Mouse (Mus musculus): Measurements from ENCODE around the gene Myo5a. TPM values are rescaled to one million over a fixed set of nuclear protein-coding genes. Genes with fewer than 3 reads are reported as not detected.
A peak's percentile ranks its signal among the peaks of the same experiment; 100 is the strongest.

The Myo5a gene
- polyA plus RNA-seq, 1 experiment from 2014 or later, result 1.4 TPM

GRCm38 (mm10) chr9:75040566-75040965 lies 30.2 kb upstream of the Myo5a start:
- Histone ChIP-seq H3K9me3 (replicated peaks) (no peaks in the 10 kb centered on the region), H3K4me1 (replicated peaks) (peaks cover 39% of the 10 kb centered on the region), H3K4me2 (no peak overlapping the region), H3K27ac (peak overlapping the region; percentile 23), H3K9ac (peak overlapping the region; percentile 30; the same call in 1 of the 2 replicates), H3K36me3 (peaks cover 17% of the 10 kb centered on the region), H3K27me3 (no peaks in the 10 kb centered on the region), H3K4me3 (replicated peaks) (no peak overlapping the region)
- ATAC-seq (ENCODE audit: low read depth), result no peak
- 65% methylated on average over 2 of the region's 2 CpGs for WGBS (ENCODE audit: insufficient replicate concordance)
- DNase-seq, result no peak

DNA sequence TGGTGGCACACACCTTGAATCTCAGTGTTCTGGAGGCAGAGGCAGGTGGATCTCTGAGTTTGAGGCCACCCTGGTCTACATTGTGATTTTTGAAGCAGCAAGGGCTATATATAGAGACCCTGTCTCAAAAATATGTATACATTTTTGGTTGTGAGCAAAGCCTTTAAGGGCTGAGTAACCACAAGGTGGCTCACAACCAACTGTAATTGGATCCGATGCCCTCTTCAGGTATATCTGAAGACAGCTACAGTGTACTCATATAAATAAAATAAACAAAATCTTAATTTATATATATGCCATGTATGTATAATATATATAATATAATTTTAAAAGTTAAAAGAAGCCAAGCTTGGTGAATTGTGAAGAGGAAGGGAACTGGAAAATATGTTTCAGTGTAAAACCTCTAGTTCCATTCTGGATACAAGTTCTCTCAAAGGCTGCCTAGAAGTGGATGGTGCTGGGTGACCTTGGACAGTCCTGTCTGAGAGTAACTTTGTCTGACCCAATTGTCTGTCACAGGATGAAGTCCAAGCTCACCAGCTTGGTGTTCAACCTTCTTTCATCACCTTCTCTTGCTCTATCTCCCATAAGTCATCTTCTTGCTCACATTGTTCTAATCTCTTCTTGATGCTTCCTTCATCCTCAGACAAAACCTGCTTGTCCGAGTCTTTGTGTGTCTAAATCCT lies 28.8 kb upstream of the Myo5a start:
- Histone ChIP-seq H3K4me1 (replicated peaks) (peaks cover 46% of the 10 kb centered on the region), H3K4me2 (no peak overlapping the region), H3K36me3 (peaks cover 28% of the 10 kb centered on the region), H3K27ac (no peak overlapping the region), H3K9ac (no peak overlapping the region), H3K27me3 (no peaks in the 10 kb centered on the region), H3K9me3 (replicated peaks) (no peaks in the 10 kb centered on the region), H3K4me3 (replicated peaks) (no peak overlapping the region)
- WGBS (ENCODE audit: insufficient replicate concordance), result 67% methylated on average over 2 of the region's 2 CpGs
- ATAC-seq (ENCODE audit: low read depth) (no peak), DNase-seq (no peak)

GRCm38 (mm10) chr9:75043191-75043590 lies 27.6 kb upstream of the Myo5a start:
- H3K4me2 ChIP-seq, result no peak overlapping the region
- H3K9me3 ChIP-seq (replicated peaks), result no peaks in the 10 kb centered on the region
- ATAC-seq (ENCODE audit: low read depth) (no peak), DNase-seq (no peak)
- no peaks in the 10 kb centered on the region for H3K27me3 ChIP-seq
- peaks cover 28% of the 10 kb centered on the region for H3K36me3 ChIP-seq
- H3K27ac ChIP-seq, result no peak overlapping the region
- WGBS (ENCODE audit: insufficient replicate concordance), result 84% methylated on average over 2 of the region's 2 CpGs
- H3K4me1 ChIP-seq (replicated peaks), result peaks cover 42% of the 10 kb centered on the region
- H3K9ac ChIP-seq, result no peak overlapping the region
- H3K4me3 ChIP-seq (replicated peaks), result no peak overlapping the region

DNA sequence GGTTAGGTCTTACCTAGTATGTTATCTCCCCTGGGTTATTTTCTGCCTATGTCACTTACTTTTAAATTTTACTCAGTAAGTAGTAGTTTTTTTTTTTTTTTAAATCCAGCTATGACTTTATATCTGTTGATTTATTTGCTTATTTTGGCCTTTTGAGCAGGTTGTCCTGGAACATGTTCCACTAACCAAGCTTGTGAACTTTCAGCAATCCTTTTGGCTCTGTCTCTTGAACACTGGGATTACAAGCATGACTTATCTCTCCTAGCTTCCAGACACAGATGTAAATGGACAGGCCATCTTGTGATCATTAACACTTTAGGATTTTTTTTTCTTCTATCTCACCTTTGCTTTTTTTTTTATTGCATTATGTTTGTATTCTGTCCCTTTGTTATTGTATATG lies 23.7 kb upstream of the Myo5a start:
- Histone ChIP-seq H3K27ac (no peak overlapping the region), H3K4me1 (replicated peaks) (peaks cover 20% of the 10 kb centered on the region), H3K4me3 (replicated peaks) (no peak overlapping the region), H3K9me3 (replicated peaks) (no peaks in the 10 kb centered on the region), H3K27me3 (no peaks in the 10 kb centered on the region), H3K4me2 (no peak overlapping the region), H3K9ac (no peak overlapping the region), H3K36me3 (peaks cover 25% of the 10 kb centered on the region)
- ATAC-seq (ENCODE audit: low read depth) (no peak), DNase-seq (no peak)

- 60% methylated on average over 3 of the region's 3 CpGs for WGBS (ENCODE audit: insufficient replicate concordance)
- H3K4me3 ChIP-seq (replicated peaks), result no peak overlapping the region
- ATAC-seq (ENCODE audit: low read depth), result no peak
- no peaks in the 10 kb centered on the region for H3K9me3 ChIP-seq (replicated peaks)
- peaks cover 20% of the 10 kb centered on the region for H3K4me1 ChIP-seq (replicated peaks)
- no peak overlapping the region for H3K9ac ChIP-seq
- H3K36me3 ChIP-seq, result peaks cover 21% of the 10 kb centered on the region
- H3K27ac ChIP-seq, result no peak overlapping the region
- DNase-seq, result no peak
- no peak overlapping the region for H3K4me2 ChIP-seq
- H3K27me3 ChIP-seq, result no peaks in the 10 kb centered on the region
Measured at GRCm38 (mm10) chr9:75049100-75049499, 21.7 kb upstream of the Myo5a start.

GRCm38 (mm10) chr9:75050003-75050402 lies 20.8 kb upstream of the Myo5a start:
- 0 out of 2 replicates have a peak, but pooled peaks have one; percentile 39 for ATAC-seq (ENCODE audit: low read depth)
- Histone ChIP-seq H3K9me3 (replicated peaks) (no peaks in the 10 kb centered on the region), H3K4me3 (replicated peaks) (no peak overlapping the region), H3K9ac (no peak overlapping the region), H3K27me3 (no peaks in the 10 kb centered on the region), H3K4me1 (replicated peaks) (peaks cover 15% of the 10 kb centered on the region), H3K4me2 (no peak overlapping the region), H3K36me3 (peaks cover 16% of the 10 kb centered on the region), H3K27ac (no peak overlapping the region)
- WGBS (ENCODE audit: insufficient replicate concordance), result 40% methylated on average over 3 of the region's 3 CpGs
- peak; percentile 20 for DNase-seq

- H3K36me3 ChIP-seq, result peaks cover 14% of the 10 kb centered on the region
- H3K4me2 ChIP-seq, result no peak overlapping the region
- no peak for DNase-seq
- 0 out of 2 replicates have a peak, but pooled peaks cover 2% of the 10 kb centered on the region for H3K4me1 ChIP-seq (replicated peaks)
- no peak overlapping the region for H3K27ac ChIP-seq
- no peaks in the 10 kb centered on the region for H3K9me3 ChIP-seq (replicated peaks)
- no peak overlapping the region for H3K4me3 ChIP-seq (replicated peaks)
- no peak for ATAC-seq (ENCODE audit: low read depth)
- WGBS (ENCODE audit: insufficient replicate concordance), result 77% methylated on average over 4 of the region's 4 CpGs
- no peaks in the 10 kb centered on the region for H3K27me3 ChIP-seq
- no peak overlapping the region for H3K9ac ChIP-seq
Measured at GRCm38 (mm10) chr9:75051841-75052240, 19.0 kb upstream of the Myo5a start.

DNA sequence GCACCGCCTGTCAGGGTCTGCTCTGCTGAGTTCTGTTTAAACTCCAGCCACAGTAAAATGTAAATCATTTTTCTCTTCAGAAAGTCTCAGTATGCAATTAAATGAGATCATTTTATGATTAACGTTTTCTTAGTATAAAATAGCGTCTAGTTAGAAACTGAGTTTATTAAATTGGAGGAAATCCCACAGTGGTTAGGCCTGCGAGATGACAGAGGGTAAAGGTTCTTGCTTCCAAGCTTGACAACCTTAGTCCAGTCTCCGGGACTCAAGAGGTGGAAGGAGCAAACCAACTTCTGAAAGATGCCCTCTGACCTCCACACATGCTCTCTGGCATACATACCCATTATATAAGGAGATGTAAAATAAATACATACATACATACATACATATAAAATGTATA lies 15.8 kb upstream of the Myo5a start:
- DNase-seq, result no peak
- 80% methylated on average over 5 of the region's 5 CpGs for WGBS (ENCODE audit: insufficient replicate concordance)

DNA sequence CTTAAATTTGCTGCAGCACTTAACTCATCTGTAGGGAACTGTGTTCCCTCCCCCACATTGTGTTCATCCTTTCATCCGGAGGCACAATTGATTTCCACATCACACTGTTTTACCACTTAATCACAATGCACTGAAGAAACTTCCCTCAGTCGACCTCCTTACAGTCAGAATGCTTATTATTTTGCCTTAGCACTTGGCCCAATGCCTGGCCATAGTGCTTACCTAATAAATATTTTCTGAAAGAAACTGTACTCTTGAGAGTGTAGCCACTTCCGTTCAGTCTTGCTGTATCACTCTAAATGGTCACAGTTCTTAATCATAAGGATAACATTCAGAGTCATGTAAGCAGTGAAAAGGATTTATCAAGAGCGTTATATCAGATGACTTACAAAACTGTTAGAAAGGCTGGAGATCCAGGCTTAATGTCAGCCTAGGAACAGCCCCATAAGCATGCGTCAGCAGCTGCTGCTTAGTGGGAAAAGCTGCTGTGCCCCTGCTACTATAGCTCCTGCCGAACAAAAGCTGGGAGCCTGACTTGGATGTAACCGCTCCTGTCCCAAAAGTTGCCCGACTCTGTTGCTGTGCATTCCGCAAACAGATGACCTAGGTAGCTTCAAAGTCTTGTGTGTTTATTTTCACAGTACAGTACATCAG lies 6.0 kb upstream of the Myo5a start:
- no peaks in the 10 kb centered on the region for H3K4me1 ChIP-seq (replicated peaks)
- WGBS (ENCODE audit: insufficient replicate concordance), result 68% methylated on average over 9 of the region's 9 CpGs
- peaks cover 2% of the 10 kb centered on the region for H3K27me3 ChIP-seq
- no peak overlapping the region for H3K9ac ChIP-seq
- no peak overlapping the region for H3K27ac ChIP-seq
- ATAC-seq (ENCODE audit: low read depth), result no peak
- no peak overlapping the region for H3K4me2 ChIP-seq
- no peak overlapping the region for H3K4me3 ChIP-seq (replicated peaks)
- DNase-seq, result no peak
- no peaks in the 10 kb centered on the region for H3K9me3 ChIP-seq (replicated peaks)
- H3K36me3 ChIP-seq, result no peaks in the 10 kb centered on the region

More for the DNA sequence above, 15.8 kb upstream of the Myo5a start:
- H3K4me2 ChIP-seq, result no peak overlapping the region
- no peaks in the 10 kb centered on the region for H3K9me3 ChIP-seq (replicated peaks)
- no peak overlapping the region for H3K9ac ChIP-seq
- H3K36me3 ChIP-seq, result peaks cover 33% of the 10 kb centered on the region
- no peak overlapping the region for H3K27ac ChIP-seq
- H3K4me1 ChIP-seq (replicated peaks), result no peaks in the 10 kb centered on the region
- ATAC-seq (ENCODE audit: low read depth), result no peak
- no peak overlapping the region for H3K4me3 ChIP-seq (replicated peaks)
- H3K27me3 ChIP-seq, result no peaks in the 10 kb centered on the region

DNA sequence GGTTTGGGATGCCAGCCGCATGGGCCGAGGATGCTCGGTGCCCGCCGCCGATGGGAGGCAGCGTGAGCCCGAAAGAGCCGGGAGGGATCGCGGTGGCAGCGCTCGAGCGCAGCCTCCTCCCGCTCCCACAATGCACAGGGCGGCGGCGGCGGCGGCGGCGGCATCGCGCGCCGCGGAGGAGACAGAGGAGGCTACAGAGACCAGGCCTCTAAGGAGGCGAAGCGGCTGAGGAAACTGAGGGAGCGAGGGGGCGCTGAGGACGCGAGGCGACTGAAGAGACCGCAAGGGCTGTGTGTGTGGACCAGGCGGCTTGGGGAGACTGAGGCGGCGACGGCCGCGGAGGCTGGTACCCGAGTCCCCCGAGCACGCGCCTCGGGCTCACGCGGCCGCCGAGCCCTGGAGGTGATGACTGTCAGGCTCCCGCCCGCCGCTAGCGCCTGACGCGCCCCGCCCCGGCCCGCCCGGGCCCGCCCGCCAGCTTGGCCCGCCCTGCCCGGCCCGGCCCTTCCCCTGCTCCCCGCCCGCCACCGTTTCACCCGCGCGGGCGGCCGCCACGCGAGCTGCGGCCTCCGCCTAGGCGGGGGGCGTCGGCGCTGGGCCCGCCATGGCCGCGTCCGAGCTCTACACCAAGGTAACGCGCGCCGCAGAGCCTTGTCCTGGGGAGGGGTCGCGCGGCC lies 352 bp downstream of the Myo5a start:
- H3K9me3 ChIP-seq (replicated peaks), result no peaks in the 10 kb centered on the region
- peaks cover 38% of the 10 kb centered on the region for H3K27me3 ChIP-seq
- ATAC-seq (ENCODE audit: low read depth) (peak; percentile 99), DNase-seq (peak; percentile 60)
- H3K36me3 ChIP-seq, result no peaks in the 10 kb centered on the region
- H3K4me1 ChIP-seq (replicated peaks), result peaks cover 20% of the 10 kb centered on the region
- H3K4me3 ChIP-seq (replicated peaks), result peak overlapping the region; percentile 70
- no peak overlapping the region for H3K27ac ChIP-seq
- under 1% methylated on average over 65 of the region's 92 CpGs for WGBS (ENCODE audit: insufficient replicate concordance)
- H3K9ac ChIP-seq, result peak overlapping the region; percentile 73
- H3K4me2 ChIP-seq, result peak overlapping the region; percentile 95

DNA sequence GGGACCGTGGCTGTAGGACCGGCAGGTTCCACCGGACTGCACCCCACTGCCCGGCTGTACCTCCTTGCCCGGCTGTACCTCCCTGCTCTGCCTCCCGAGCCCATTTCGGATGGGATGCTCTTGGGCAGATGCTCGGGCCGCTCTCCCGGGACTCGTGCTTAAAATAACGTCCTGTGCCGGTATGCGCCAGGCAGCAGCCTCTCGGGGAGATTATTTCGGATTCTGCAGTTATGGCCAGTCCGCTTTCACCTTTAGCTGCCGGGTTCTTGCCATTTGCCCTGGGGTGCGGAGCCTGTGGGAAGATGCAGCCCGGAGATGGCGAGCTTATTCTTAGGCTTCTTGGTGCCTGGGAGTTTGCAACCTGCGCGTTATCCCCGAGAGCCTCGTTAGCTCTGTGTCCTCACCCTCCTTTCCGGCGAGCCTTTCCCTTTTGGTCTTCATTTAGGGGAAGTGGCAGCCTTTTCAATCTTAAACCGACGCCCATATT lies 934 bp downstream of the Myo5a start:
- WGBS (ENCODE audit: insufficient replicate concordance), result under 1% methylated on average over 29 of the region's 29 CpGs
- ATAC-seq (ENCODE audit: low read depth), result no peak; the same call in 1 of the 2 replicates
- no peaks in the 10 kb centered on the region for H3K36me3 ChIP-seq

More for the DNA sequence above, 934 bp downstream of the Myo5a start:
- H3K4me1 ChIP-seq (replicated peaks), result peaks cover 20% of the 10 kb centered on the region
- no peak overlapping the region for H3K27ac ChIP-seq
- DNase-seq, result no peak
- peak overlapping the region; percentile 95 for H3K4me2 ChIP-seq
- peaks cover 38% of the 10 kb centered on the region for H3K27me3 ChIP-seq
- H3K9me3 ChIP-seq (replicated peaks), result no peaks in the 10 kb centered on the region
- H3K9ac ChIP-seq, result peak overlapping the region; percentile 73
- peak overlapping the region; percentile 70 for H3K4me3 ChIP-seq (replicated peaks)
